Mouse (Mus musculus) layer of hippocampus, adult 6 months (tissue): ENCODE data around the gene Strada. TPM values are rescaled to one million over a fixed set of nuclear protein-coding genes. Genes with fewer than 3 reads are reported as not detected.

Experiments used
- long read RNA-seq, 2 experiments: library from polyadenylated mRNA; unstranded; transcript quantifications; one replicate each; pipeline ENCODE4 v2.0.0; 2019 to 2020
- polyA plus RNA-seq: library from polyadenylated mRNA; unstranded; fragments of <200 nt; fragmentation: Nextera tagmentation; gene quantifications from 2 replicates; pipeline ENCODE4 v1.2.3, GENCODE M21; 2021

The Strada gene
- 10.6 and 12.9 TPM in 2 replicates for polyA plus RNA-seq
- long read RNA-seq, experiment 1, partial matches to known transcripts = 1 of 12 reads
- long read RNA-seq, experiment 1, other reads (novel, unspliced or antisense) = 7 of 12 reads
- long read RNA-seq, experiment 2, transcript Strada-202 (11 exons, 1,517 nt) = minor isoform, 8 of 77 reads
- long read RNA-seq, experiment 2, transcript Strada-201 (13 exons, 2,099 nt) = major isoform, 26 of 77 reads
- long read RNA-seq, experiment 2, partial matches to known transcripts = 6 of 77 reads
- long read RNA-seq, experiment 2, other reads (novel, unspliced or antisense) = 37 of 77 reads

DNA sequence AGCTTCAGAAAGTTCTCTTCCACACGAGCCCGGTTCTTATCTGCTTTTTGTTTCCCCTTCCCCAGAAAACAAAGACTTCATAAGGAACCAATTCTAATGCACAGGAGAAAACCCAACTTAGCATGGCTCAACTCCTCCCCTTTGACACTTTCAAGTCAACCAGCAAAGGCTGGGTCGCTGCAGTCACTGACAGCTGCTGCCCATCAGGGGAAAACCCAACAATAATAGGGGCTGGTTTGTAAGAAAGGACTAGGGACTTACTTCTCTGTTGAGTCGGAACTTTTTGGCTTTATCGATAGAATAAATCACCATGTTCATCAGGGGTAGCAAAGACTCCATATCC, at the start of gene Strada:
Gene Strada (minus strand): TSS at position 46 of the 343 bp plus-strand sequence.

GRCm38 (mm10) chr11:106216730-106217490, 14.9 kb upstream of the Strada start, which contains the start of gene Ddx42:
Ddx42 (plus strand) TSS chr11:106216926.

DNA sequence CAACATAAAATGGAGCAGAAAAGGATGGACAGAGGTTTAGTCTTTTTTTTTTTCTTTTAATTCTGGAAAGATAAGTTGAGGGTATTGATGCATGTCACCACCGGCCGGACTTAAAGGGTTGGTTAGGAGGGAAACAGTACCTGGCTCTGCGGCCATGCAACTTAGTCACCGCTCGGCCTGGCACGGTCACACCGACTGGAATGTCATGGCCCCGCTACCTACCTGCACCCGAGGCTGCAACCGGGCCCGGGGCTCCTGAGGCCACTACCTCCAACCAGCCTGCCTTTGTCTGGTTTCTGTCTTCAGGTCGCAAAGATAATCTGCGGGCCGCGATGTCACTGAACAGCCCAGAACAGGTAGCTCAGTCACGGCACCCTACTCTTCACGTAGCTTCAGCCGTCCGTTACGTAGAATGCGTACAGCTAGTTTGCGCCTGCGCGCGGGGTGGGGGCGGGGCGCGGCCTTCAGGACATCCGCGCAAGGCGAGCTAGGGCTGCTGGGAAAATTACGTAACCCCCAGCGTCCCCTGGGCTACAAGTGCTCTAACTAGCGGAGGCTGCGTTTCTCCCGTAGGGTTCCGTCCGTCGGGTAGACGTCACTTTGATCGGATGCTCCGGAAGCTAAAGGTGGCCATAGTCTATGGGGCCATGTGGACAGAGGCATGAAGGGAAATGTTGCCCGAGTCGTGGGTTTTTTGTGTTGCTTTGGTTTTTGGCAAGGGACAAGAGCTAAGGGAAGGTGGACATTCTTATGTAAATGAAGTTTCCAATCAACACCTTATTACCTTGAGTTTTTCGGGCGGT, 14.2 kb upstream of the Strada start, which contains the start of gene Ccdc47:
Gene Ccdc47 (minus strand): TSS at position 418 of the 803 bp plus-strand sequence.

DNA sequence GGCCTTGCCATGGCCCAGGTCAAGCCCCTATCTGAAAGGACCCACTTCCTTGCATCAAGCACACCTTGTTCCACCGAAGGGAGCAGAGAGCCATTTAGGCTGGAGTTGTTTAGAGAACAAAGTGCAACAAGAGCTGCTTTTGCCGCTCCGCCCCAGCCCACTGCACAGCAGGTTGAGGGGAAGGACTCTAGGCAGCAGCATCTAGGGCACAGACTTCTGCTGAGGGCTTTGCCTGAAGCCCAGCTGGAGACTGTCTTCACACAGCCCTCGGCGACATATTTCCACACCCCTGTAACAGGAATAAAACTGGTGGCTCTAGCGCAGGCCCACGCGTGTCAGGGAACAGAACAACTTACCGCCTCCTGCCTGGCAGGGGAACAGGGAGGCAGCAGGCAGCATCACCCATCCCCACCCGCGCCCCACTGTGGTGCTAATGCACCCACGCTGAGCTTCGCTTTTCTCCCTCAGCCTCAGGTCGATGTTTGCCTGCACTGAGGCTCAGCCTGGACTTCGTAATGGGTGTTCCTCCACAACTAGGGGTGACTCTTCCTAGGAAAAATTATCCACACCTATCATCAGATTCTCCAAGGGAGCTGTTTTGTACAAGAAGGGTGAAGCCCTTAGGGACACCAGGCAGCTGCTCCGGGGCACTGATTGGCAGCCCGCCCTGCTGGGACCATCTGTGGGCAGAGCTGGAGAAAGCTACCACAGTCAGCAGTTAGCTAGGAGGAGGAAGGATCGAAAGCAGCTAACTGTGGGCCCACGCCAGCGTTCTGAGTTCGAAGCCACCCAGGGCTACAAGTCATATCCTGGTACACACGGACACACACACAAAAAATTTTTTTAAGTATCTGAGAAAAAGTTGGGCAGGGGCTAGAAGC, 40.9 kb downstream of the Strada start, which contains the start of the genes Gm10840 and Limd2:
Gene Gm10840 (plus strand): TSS at position 10 of the 881 bp plus-strand sequence.
Gene Limd2 (minus strand): TSS at position 20 of the 881 bp plus-strand sequence.

Other genes with a start within 250 kb of the Strada start
- gene Cyb561, start 248.8 kb downstream of the Strada start, polyA plus RNA-seq = 60.9 and 78.9 TPM in 2 replicates
- gene Ace, start 234.2 kb downstream of the Strada start, polyA plus RNA-seq = 1.9 and 12.1 TPM in 2 replicates
- not detected in 2 replicates for gene Ace3, start 207.5 kb downstream of the Strada start, polyA plus RNA-seq
- 0.63 and 0.65 TPM in 2 replicates for gene Kcnh6, start 194.0 kb downstream of the Strada start, polyA plus RNA-seq
- gene Dcaf7, start 165.3 kb downstream of the Strada start, polyA plus RNA-seq = 75.4 and 94.8 TPM in 2 replicates
- gene Taco1, start 136.1 kb downstream of the Strada start, polyA plus RNA-seq = 4.8 TPM in 2 replicates
- gene Map3k3, start 117.6 kb downstream of the Strada start, polyA plus RNA-seq = 1.2 and 1.4 TPM in 2 replicates
- gene Gm10840, start 41.3 kb downstream of the Strada start, polyA plus RNA-seq = 0.95 and 1.5 TPM in 2 replicates
- gene Limd2, start 41.3 kb downstream of the Strada start, polyA plus RNA-seq = 184 and 226 TPM in 2 replicates
- 50.5 and 54.2 TPM in 2 replicates for gene Ccdc47, start 14.2 kb upstream of the Strada start, polyA plus RNA-seq
- gene Ddx42, start 14.8 kb upstream of the Strada start, polyA plus RNA-seq = 20.1 TPM in 2 replicates
- gene Ftsj3, start 53.9 kb upstream of the Strada start, polyA plus RNA-seq = 8.2 and 9.8 TPM in 2 replicates
- gene Psmc5, start 54.0 kb upstream of the Strada start, polyA plus RNA-seq = 471 and 488 TPM in 2 replicates
- 2.2 and 2.6 TPM in 2 replicates for gene Smarcd2, start 70.8 kb upstream of the Strada start, polyA plus RNA-seq
- 0.05 and 0.06 TPM in 2 replicates for gene Tcam1, start 74.5 kb upstream of the Strada start, polyA plus RNA-seq
- not detected in 2 replicates for gene Gh, start 99.7 kb upstream of the Strada start, polyA plus RNA-seq
- gene Cd79b, start 112.6 kb upstream of the Strada start, polyA plus RNA-seq = 0.80 and 1.1 TPM in 2 replicates
- gene Scn4a, start 151.1 kb upstream of the Strada start, polyA plus RNA-seq = 0.01 TPM in 1 of 2 replicates, not detected in the other
- 0.38 and 0.44 TPM in 2 replicates for gene Prr29, start 163.3 kb upstream of the Strada start, polyA plus RNA-seq
- gene Icam2, start 185.9 kb upstream of the Strada start, polyA plus RNA-seq = 3.8 and 5.8 TPM in 2 replicates